Mouse (Mus musculus) embryonic facial prominence, embryonic 10.5 days (tissue): ENCODE measurements around the gene Clec4g. TPM values are rescaled to one million over a fixed set of nuclear protein-coding genes. Genes with fewer than 3 reads are reported as not detected.

Source experiments
- DNase-seq: peaks from one replicate; pipeline ENCODE4 v3.0.0-alpha.2; 2017; ENCODE audit warnings: low spot score
- H3K27ac ChIP-seq: fragments of 300-500 bp; sonication (generic); replicated peaks from 2 replicates; pipeline ENCODE4 v1.5.1; 2016; ENCODE audit warnings: mild to moderate bottlenecking
- H3K27me3 ChIP-seq: fragments of 300-500 bp; sonication (generic); replicated peaks from 2 replicates; pipeline ENCODE4 v1.6.1; 2016; ENCODE audit warnings: low read depth, mild to moderate bottlenecking; ENCODE audit not compliant: poor library complexity, severe bottlenecking
- H3K36me3 ChIP-seq: fragments of 300-500 bp; sonication (generic); replicated peaks from 2 replicates; pipeline ENCODE4 v1.6.1; 2016; ENCODE audit warnings: mild to moderate bottlenecking, moderate library complexity
- H3K4me1 ChIP-seq: fragments of 300-500 bp; sonication (generic); 2 replicates; pipeline ENCODE4 v1.6.1; 2016
- H3K4me3 ChIP-seq: fragments of 300-500 bp; sonication (generic); 2 replicates; pipeline ENCODE4 v1.5.1; 2016; ENCODE audit warnings: mild to moderate bottlenecking, moderate library complexity
- H3K9me3 ChIP-seq: fragments of 300-500 bp; sonication (generic); 2 replicates; pipeline ENCODE4 v1.6.1; 2016; ENCODE audit warnings: mild to moderate bottlenecking
- WGBS: fragments of 180-500 bp; shearing (Covaris S2); methylation state at CpG from one replicate; pipeline ENCODE4 v1.1.7; 2016; 5-methylcytosine and 5-hydroxymethylcytosine counted together
- polyA plus RNA-seq: library from polyadenylated mRNA; unstranded; fragments of >200 nt; fragmentation: Nextera tagmentation; extraction: Ambion mirVana; gene quantifications from 2 replicates; pipeline ENCODE4 v1.2.1, GENCODE M21; 2016

Gene Clec4g
- polyA plus RNA-seq, 1 experiment from 2014 or later = 0.16 TPM

DNA sequence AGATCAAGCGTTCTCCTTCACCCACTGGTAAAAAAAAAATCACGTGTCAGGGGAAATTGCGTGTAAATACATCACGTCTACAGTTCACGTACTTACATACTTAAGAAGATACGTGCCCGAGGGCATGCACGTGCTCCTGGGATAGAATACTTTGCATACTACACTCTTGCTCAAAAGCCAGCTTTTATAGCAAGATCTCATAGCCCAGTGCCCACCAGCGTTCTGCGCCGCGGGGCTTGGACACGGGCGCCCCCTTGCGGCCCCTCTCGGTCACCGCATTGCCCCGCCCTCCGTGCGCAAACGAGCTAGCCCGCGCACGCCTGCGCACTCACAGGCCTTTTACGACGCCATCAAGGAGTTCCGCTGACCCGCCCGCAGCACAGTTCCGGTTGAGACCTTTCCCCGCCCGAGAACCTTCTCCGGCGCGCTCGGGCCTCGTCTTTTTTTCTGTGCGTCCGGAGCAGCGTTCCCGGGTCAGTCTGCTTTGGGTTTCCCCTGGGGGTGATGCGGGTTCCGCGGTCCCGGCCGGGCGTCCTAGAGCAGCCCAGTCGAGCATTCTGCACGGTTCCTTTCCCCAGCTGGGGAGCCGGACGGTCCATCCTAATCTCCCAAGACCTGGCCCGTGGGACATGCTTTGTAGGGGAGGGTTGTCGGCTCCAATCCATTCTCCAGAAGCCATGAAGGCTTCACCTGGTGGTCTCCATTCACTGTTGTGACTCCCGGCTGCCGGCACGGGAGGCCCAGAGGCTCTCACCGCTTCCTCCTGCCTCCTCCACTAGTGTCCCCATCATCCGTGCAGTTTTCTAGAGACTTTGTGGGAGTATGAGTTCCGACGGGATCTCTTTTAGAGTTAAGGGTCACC lies 44.1 kb downstream of the Clec4g start, which contains the start of gene Trappc5:
TSS of gene Trappc5 (plus strand) at position 169 of the 862 bp plus-strand sequence.
- peak; percentile 95 for DNase-seq
- peaks cover 4% of the 10 kb centered on the region; the same call in 1 of the 2 replicates for H3K9me3 ChIP-seq
- under 1% methylated on average over 61 of the region's 61 CpGs for WGBS
- peak within 1 kb of the TSS; percentile 87 for H3K4me3 ChIP-seq
- H3K36me3 ChIP-seq = peaks cover 32% of the 10 kb centered on the region
- peaks cover 19% of the 10 kb centered on the region for H3K4me1 ChIP-seq
- H3K27ac ChIP-seq = peak within 1 kb of the TSS; percentile 94
- H3K27me3 ChIP-seq = no peaks in the 10 kb centered on the region

GRCm38 (mm10) chr8:3674671-3675070 lies 45.8 kb downstream of the Clec4g start:
- no peak overlapping the region for H3K4me3 ChIP-seq
- DNase-seq = no peak

GRCm38 (mm10) chr8:3671980-3672491 lies 48.4 kb downstream of the Clec4g start, which contains the start of gene Fcor:
Gene Fcor (minus strand): TSS chr8:3672362.
- DNase-seq = peak; percentile 87
- under 1% methylated on average over 23 of the region's 23 CpGs for WGBS
- H3K27me3 ChIP-seq = no peaks in the 10 kb centered on the region
- no peaks in the 10 kb centered on the region for H3K36me3 ChIP-seq
- H3K9me3 ChIP-seq = no peaks in the 10 kb centered on the region
- peaks cover 10% of the 10 kb centered on the region for H3K4me1 ChIP-seq
- H3K27ac ChIP-seq = peak within 1 kb of the TSS; percentile 84
- peak within 1 kb of the TSS; percentile 64 for H3K4me3 ChIP-seq

More at GRCm38 (mm10) chr8:3674671-3675070, 45.8 kb downstream of the Clec4g start:
- peaks cover 19% of the 10 kb centered on the region for H3K4me1 ChIP-seq
- H3K27me3 ChIP-seq = no peaks in the 10 kb centered on the region
- H3K36me3 ChIP-seq = peaks cover 15% of the 10 kb centered on the region
- WGBS = 64% methylated on average over 3 of the region's 3 CpGs
- H3K27ac ChIP-seq = no peak overlapping the region
- peaks cover 4% of the 10 kb centered on the region; the same call in 1 of the 2 replicates for H3K9me3 ChIP-seq

- no peaks in the 10 kb centered on the region for H3K27me3 ChIP-seq
- no peaks in the 10 kb centered on the region for H3K9me3 ChIP-seq
- WGBS = 85% methylated on average over 2 of the region's 2 CpGs
- no peak for DNase-seq
- H3K4me1 ChIP-seq = peaks cover 7% of the 10 kb centered on the region
- no peak overlapping the region for H3K27ac ChIP-seq
- H3K36me3 ChIP-seq = no peaks in the 10 kb centered on the region
- no peak overlapping the region for H3K4me3 ChIP-seq
Observed at GRCm38 (mm10) chr8:3670388-3670787, 50.1 kb downstream of the Clec4g start.

- H3K27me3 ChIP-seq = no peaks in the 10 kb centered on the region
- H3K4me3 ChIP-seq = no peak within 1 kb of the TSS
- 70% methylated on average over 6 of the region's 6 CpGs for WGBS
- no peak within 1 kb of the TSS for H3K27ac ChIP-seq
- no peaks in the 10 kb centered on the region for H3K4me1 ChIP-seq
- no peak for DNase-seq
- no peaks in the 10 kb centered on the region for H3K36me3 ChIP-seq
- no peaks in the 10 kb centered on the region for H3K9me3 ChIP-seq
Observed at GRCm38 (mm10) chr8:3665507-3665906, 54.9 kb downstream of the Clec4g start, which contains the start of gene Mcemp1. Gene Mcemp1 (plus strand): TSS chr8:3665754.

- Histone ChIP-seq H3K36me3 (no peaks in the 10 kb centered on the region), H3K4me3 (no peak overlapping the region), H3K27me3 (no peaks in the 10 kb centered on the region), H3K27ac (no peak overlapping the region), H3K4me1 (no peaks in the 10 kb centered on the region), H3K9me3 (no peaks in the 10 kb centered on the region)
- no peak for DNase-seq
- WGBS = 75% methylated on average over 5 of the region's 5 CpGs
Observed at GRCm38 (mm10) chr8:3664405-3664804, 56.0 kb downstream of the Clec4g start.

DNA sequence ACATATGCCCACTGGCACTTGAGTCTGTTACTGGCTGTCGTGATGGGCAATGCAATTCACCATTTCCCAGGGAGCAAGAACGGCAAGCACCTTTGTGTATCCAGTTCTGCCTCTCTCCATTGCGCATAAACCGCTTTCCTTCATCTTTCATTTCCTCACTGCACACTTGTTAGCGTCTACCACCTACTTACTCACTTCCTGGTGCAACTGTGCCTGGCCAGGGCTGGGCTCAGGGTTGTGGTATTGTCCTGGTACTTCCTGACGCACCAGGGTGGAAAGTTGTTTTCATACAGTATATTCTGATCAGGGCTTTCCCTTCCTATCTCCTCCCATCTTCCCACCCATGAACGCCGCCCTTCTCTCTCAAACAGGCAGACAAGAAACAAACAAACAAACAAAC lies 59.6 kb downstream of the Clec4g start:
- no peak overlapping the region for H3K27ac ChIP-seq
- H3K9me3 ChIP-seq = no peaks in the 10 kb centered on the region
- WGBS = 84% methylated on average over 8 of the region's 8 CpGs
- H3K4me1 ChIP-seq = peaks cover 13% of the 10 kb centered on the region
- H3K4me3 ChIP-seq = no peak overlapping the region
- H3K36me3 ChIP-seq = no peaks in the 10 kb centered on the region
- DNase-seq = no peak
- H3K27me3 ChIP-seq = no peaks in the 10 kb centered on the region

Other genes with a start within 250 kb of the Clec4g start
- gene Tex45, start 249.8 kb downstream of the Clec4g start, polyA plus RNA-seq = 0.10 TPM in 1 of 2 replicates, not detected in the other
- 68.4 and 70.8 TPM in 2 replicates for gene Zfp358, start 227.5 kb downstream of the Clec4g start, polyA plus RNA-seq
- gene Mcoln1, start 220.2 kb downstream of the Clec4g start, polyA plus RNA-seq = 63.2 and 65.0 TPM in 2 replicates
- 20.7 and 24.8 TPM in 2 replicates for gene Pnpla6, start 205.3 kb downstream of the Clec4g start, polyA plus RNA-seq
- 6.8 and 7.1 TPM in 2 replicates for gene C330021F23Rik, start 152.7 kb downstream of the Clec4g start, polyA plus RNA-seq
- 9.5 and 10.9 TPM in 2 replicates for gene Camsap3, start 133.4 kb downstream of the Clec4g start, polyA plus RNA-seq
- 75.5 and 77.6 TPM in 2 replicates for gene Xab2, start 99.3 kb downstream of the Clec4g start, polyA plus RNA-seq
- 85.2 and 88.9 TPM in 2 replicates for gene Pet100, start 99.1 kb downstream of the Clec4g start, polyA plus RNA-seq
- gene Pcp2, start 95.1 kb downstream of the Clec4g start, polyA plus RNA-seq = 1.1 and 1.7 TPM in 2 replicates
- gene Stxbp2, start 89.7 kb downstream of the Clec4g start, polyA plus RNA-seq = 41.9 and 42.0 TPM in 2 replicates
- 0.24 and 0.39 TPM in 2 replicates for gene Retn, start 64.9 kb downstream of the Clec4g start, polyA plus RNA-seq
- gene Mcemp1, start 54.9 kb downstream of the Clec4g start, polyA plus RNA-seq = 0.12 TPM in 1 of 2 replicates, not detected in the other
- 7.3 and 8.2 TPM in 2 replicates for gene Fcor, start 48.3 kb downstream of the Clec4g start, polyA plus RNA-seq
- gene Trappc5, start 44.4 kb downstream of the Clec4g start, polyA plus RNA-seq = 44.6 and 46.8 TPM in 2 replicates
- 0.32 and 0.36 TPM in 2 replicates for gene Fcer2a, start 26.5 kb downstream of the Clec4g start, polyA plus RNA-seq
- not detected in 2 replicates for gene Cd209a, start 28.3 kb upstream of the Clec4g start, polyA plus RNA-seq
- not detected in 2 replicates for gene Cd209e, start 133.7 kb upstream of the Clec4g start, polyA plus RNA-seq
- not detected in 2 replicates for gene Cd209d, start 157.9 kb upstream of the Clec4g start, polyA plus RNA-seq
- gene Cd209b, start 206.2 kb upstream of the Clec4g start, polyA plus RNA-seq = not detected in 2 replicates
- gene Cd209c, start 234.1 kb upstream of the Clec4g start, polyA plus RNA-seq = 0.48 and 0.74 TPM in 2 replicates